Mouse (Mus musculus) liver, postnatal 0 days (tissue): ENCODE data around the gene Rps6ka1.

Experiments
- CTCF ChIP-seq: sonication (generic); IDR thresholded peaks from 2 replicates; pipeline ENCODE4 v1.5.1; 2016; ENCODE audit warnings: antibody characterized with exemption, low read depth
- EP300 ChIP-seq: IDR thresholded peaks from 2 replicates; pipeline ENCODE4 v1.6.1; 2016; ENCODE audit warnings: antibody characterized with exemption, low read depth, mild to moderate bottlenecking

DNA sequence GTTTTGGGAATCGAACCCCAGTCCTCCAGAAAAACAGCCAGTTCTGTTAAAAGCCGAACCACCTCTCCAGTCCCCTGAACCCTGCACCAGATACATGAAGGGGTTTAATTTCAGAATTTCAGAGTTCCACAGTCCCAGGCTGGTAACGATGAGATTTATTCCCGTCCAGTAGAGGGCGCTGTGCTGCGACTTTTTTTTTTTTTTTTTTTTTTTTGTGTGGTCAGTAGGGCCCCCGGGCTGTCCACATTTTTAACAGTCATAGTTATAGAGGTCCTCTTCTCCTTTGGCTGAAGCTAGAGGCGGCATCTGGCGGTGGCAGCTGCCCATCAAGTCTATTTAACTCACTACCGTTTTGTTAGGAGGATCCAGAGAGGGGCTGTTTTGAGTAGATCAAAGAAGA is 43.8 kb upstream of the Rps6ka1 start:
- TF ChIP-seq CTCF (peak; percentile 72), EP300 (no peak)
